Mouse (Mus musculus) lung, adult 2 months (tissue): ENCODE measurements around the gene Fam133b.

Experiments
- CTCF ChIP-seq: fragments of 200-500 bp; IDR thresholded peaks from 2 replicates; pipeline ENCODE4 v1.5.1; 2011; ENCODE audit warnings: mild to moderate bottlenecking, low read length, control low read depth; ENCODE audit not compliant: insufficient read depth
- POLR2A ChIP-seq: fragments of 200-500 bp; IDR thresholded peaks from 2 replicates; pipeline ENCODE4 v1.6.1; 2011; ENCODE audit warnings: low read depth, mild to moderate bottlenecking, control low read depth, low read length, borderline replicate concordance; ENCODE audit errors: extremely low read depth

- no peak for TF ChIP-seq POLR2A
- TF ChIP-seq CTCF, result no peak
Observed at GRCm38 (mm10) chr5:3505553-3505952, 38.1 kb upstream of the Fam133b start.
